Mouse (Mus musculus): ENCODE data around the gene Ccdc186. TPM values are rescaled to one million over a fixed set of nuclear protein-coding genes. Genes with fewer than 3 reads are reported as not detected.

The Ccdc186 gene
- polyA plus RNA-seq, 1 experiment from 2014 or later: 24.8 TPM

DNA sequence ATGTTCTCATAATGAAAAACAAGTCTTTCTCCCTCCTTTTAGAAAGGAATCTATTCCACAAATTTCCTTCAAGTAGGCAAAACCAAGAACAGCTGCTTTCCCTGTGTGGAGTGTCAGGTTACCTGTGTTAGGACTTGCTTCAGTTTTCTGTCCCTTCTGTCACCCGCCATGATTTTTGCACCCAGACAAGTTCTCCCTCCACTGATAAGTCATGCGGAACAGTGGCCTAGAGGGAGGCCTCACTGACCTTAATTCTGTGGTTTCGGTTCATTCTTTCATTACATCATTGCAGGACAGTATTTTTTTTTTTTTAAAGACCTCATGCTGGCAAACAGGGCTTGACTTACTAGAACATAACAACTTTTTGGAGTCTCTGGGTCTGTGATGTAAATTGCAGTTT, 72.6 kb downstream of the Ccdc186 start:
- no peak overlapping the region for H3K4me2 ChIP-seq
- no peak for ATAC-seq (ENCODE audit: insufficient number of reproducible peaks, insufficient read depth, low FRiP score, low TSS enrichment, low read depth)
- H3K9ac ChIP-seq: no peak overlapping the region
- H3K4me3 ChIP-seq: no peak overlapping the region
- H3K27ac ChIP-seq: peak overlapping the region; percentile 72
- peaks cover 35% of the 10 kb centered on the region for H3K4me1 ChIP-seq
- H3K9me3 ChIP-seq: no peaks in the 10 kb centered on the region
- H3K36me3 ChIP-seq: no peaks in the 10 kb centered on the region
- 6% methylated on average over 3 of the region's 3 CpGs for WGBS
- no peaks in the 10 kb centered on the region for H3K27me3 ChIP-seq

DNA sequence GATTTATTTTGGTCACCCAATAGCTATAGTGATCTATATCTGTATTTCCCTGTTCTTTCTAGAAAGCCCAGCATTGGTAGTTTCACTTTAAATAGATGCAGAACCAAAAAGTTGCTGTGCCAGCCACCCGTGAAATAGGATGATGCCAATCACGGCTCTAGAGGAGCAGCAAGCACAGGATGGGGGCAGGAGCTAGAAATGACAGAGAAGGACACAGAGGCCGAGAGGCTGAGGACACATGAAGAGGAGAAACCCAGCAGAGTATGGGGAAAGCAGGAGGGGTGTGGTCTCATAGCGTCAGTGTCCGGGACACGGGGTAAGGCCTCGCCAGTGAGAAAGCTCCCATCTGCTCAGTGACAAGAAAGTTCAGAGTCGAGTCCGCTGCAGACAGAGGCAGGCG, 74.1 kb downstream of the Ccdc186 start:
- Histone ChIP-seq H3K9ac (no peak overlapping the region), H3K27ac (no peak overlapping the region; the same call in 1 of the 2 replicates), H3K4me1 (peaks cover 36% of the 10 kb centered on the region), H3K9me3 (no peaks in the 10 kb centered on the region), H3K4me2 (no peak overlapping the region), H3K4me3 (no peak overlapping the region), H3K36me3 (no peaks in the 10 kb centered on the region), H3K27me3 (no peaks in the 10 kb centered on the region)
- no peak for ATAC-seq (ENCODE audit: insufficient number of reproducible peaks, insufficient read depth, low FRiP score, low TSS enrichment, low read depth)
- 76% methylated on average over 10 of the region's 10 CpGs for WGBS

DNA sequence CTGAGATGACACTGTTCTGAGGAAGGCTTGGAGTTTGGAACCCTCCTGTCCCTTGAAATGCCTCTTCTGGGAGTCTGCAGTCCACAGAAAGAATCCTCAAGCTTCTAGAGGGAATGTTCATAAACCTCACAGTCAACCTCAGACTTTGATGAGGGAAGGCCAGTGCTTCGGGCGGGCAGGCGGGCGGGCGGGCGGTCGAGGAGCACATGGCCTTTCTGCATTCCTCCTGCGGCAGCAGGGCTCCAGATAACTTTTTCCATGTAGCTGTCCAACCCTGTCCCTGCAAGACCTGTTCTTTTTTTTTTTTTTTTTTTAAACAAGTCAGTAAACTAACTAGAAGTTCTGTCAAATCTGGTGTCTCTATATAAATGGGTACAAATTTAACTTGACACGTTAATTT, 75.4 kb downstream of the Ccdc186 start:
- Histone ChIP-seq H3K4me3 (no peak overlapping the region), H3K27me3 (no peaks in the 10 kb centered on the region), H3K9me3 (no peaks in the 10 kb centered on the region), H3K4me1 (peaks cover 36% of the 10 kb centered on the region), H3K27ac (no peak overlapping the region), H3K9ac (no peak overlapping the region), H3K36me3 (no peaks in the 10 kb centered on the region), H3K4me2 (no peak overlapping the region)
- ATAC-seq (ENCODE audit: insufficient number of reproducible peaks, insufficient read depth, low FRiP score, low TSS enrichment, low read depth): no peak
- WGBS: 87% methylated on average over 9 of the region's 9 CpGs

DNA sequence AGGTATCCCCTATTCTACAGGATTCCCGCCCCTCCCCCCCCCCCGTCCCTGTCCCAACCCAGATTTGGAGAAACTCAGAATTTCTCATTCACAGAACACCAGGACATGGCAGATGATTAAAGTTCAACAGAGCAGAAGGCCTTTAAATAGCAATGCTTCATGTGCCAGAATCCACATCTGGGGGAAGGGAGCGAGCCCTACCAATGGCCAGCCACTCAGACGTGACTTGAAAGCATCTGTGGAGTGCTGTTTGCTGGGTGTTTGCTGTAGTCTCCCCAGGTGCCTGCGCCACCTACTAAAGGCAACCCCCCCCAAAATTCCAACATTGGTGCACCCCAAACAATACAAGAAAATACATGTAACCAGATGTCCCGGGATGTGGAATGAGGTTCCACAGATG, 76.5 kb downstream of the Ccdc186 start:
- Histone ChIP-seq H3K4me1 (peaks cover 36% of the 10 kb centered on the region), H3K9ac (no peak overlapping the region), H3K4me2 (no peak overlapping the region), H3K9me3 (no peaks in the 10 kb centered on the region), H3K27ac (no peak overlapping the region), H3K36me3 (no peaks in the 10 kb centered on the region), H3K27me3 (no peaks in the 10 kb centered on the region), H3K4me3 (no peak overlapping the region)
- ATAC-seq (ENCODE audit: insufficient number of reproducible peaks, insufficient read depth, low FRiP score, low TSS enrichment, low read depth): no peak
- WGBS: 55% methylated on average over 6 of the region's 6 CpGs

DNA sequence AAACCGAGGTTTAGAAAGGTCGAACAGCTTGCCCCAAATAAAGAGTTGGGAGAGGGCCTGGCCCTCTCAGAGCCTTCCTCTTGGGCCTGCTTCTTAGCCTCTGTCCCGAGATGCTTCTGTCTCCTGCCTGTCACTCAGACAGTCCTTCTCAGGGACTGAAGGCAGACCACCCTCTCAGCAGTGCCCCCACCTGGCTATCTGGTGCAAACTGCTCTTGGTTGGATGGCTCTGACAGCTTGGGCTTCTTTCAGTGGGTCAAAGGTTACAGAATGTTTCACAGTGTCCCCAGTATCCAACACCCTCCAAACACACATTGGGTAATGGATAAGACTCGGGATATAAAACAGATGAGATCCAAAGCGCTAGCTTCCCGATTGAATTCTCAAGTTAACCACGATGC, 76.9 kb downstream of the Ccdc186 start:
- Histone ChIP-seq H3K9ac (no peak overlapping the region), H3K4me1 (peaks cover 35% of the 10 kb centered on the region), H3K27me3 (no peaks in the 10 kb centered on the region), H3K4me2 (no peak overlapping the region), H3K9me3 (no peaks in the 10 kb centered on the region), H3K27ac (no peak overlapping the region), H3K36me3 (no peaks in the 10 kb centered on the region), H3K4me3 (no peak overlapping the region)
- no peak for ATAC-seq (ENCODE audit: insufficient number of reproducible peaks, insufficient read depth, low FRiP score, low TSS enrichment, low read depth)
- WGBS: 58% methylated on average over 7 of the region's 7 CpGs

Other genes starting within 250 kb of the Ccdc186 start
- gene Adrb1, start 100.0 kb downstream of the Ccdc186 start, polyA plus RNA-seq (2015; fragmentation: Nextera tagmentation; extraction: Ambion mirVana): 1.7 and 1.8 TPM in 2 replicates
- gene Tdrd1, start 4.0 kb upstream of the Ccdc186 start, polyA plus RNA-seq (2015; fragmentation: Nextera tagmentation; extraction: Ambion mirVana): 1.3 and 1.5 TPM in 2 replicates
- gene Vwa2, start 52.1 kb upstream of the Ccdc186 start, polyA plus RNA-seq (2015; fragmentation: Nextera tagmentation; extraction: Ambion mirVana): 7.5 and 8.0 TPM in 2 replicates
- 8.1 and 9.3 TPM in 2 replicates for gene Afap1l2, start 186.0 kb upstream of the Ccdc186 start, polyA plus RNA-seq (2015; fragmentation: Nextera tagmentation; extraction: Ambion mirVana)